Mouse (Mus musculus) midbrain, embryonic 16.5 days (tissue): Measurements from ENCODE around the gene E130116L18Rik. TPM values are rescaled to one million over a fixed set of nuclear protein-coding genes. Genes with fewer than 3 reads are reported as not detected.

ENCODE experiments used
- ATAC-seq: fragments of 200-750 bp; cut with Nextera tagmentation; 2 replicates; pipeline ENCODE4 v1.8.0; 2017; ENCODE audit warnings: moderate TSS enrichment
- H3K27ac ChIP-seq: fragments of 300-500 bp; sonication (generic); 2 replicates; pipeline ENCODE4 v1.5.1; 2014; ENCODE audit warnings: mild to moderate bottlenecking, low read length, mixed read lengths
- H3K27me3 ChIP-seq: fragments of 300-500 bp; sonication (generic); 2 replicates; pipeline ENCODE4 v1.6.1; 2014; ENCODE audit warnings: low read depth, low read length, mixed read lengths; ENCODE audit not compliant: control insufficient read depth, insufficient read depth
- H3K36me3 ChIP-seq: fragments of 300-500 bp; sonication (generic); 2 replicates; pipeline ENCODE4 v1.6.1; 2014; ENCODE audit warnings: mild to moderate bottlenecking, low read length, moderate library complexity, mixed read lengths; ENCODE audit not compliant: control insufficient read depth, insufficient read depth
- H3K4me1 ChIP-seq: fragments of 300-500 bp; sonication (generic); 2 replicates; pipeline ENCODE4 v1.6.1; 2014; ENCODE audit warnings: mild to moderate bottlenecking, low read length, mixed read lengths; ENCODE audit not compliant: control insufficient read depth, insufficient read depth
- H3K4me2 ChIP-seq: fragments of 300-500 bp; sonication (generic); 2 replicates; pipeline ENCODE4 v1.6.1; 2014; ENCODE audit warnings: mild to moderate bottlenecking, low read length, mixed read lengths
- H3K4me3 ChIP-seq: fragments of 300-500 bp; sonication (generic); 2 replicates; pipeline ENCODE4 v1.5.1; 2014; ENCODE audit warnings: low read depth, mild to moderate bottlenecking, low read length, moderate library complexity, mixed read lengths
- H3K9ac ChIP-seq: fragments of 300-500 bp; sonication (generic); 2 replicates; pipeline ENCODE4 v1.6.1; 2014; ENCODE audit warnings: low read depth, low read length, mixed read lengths
- H3K9me3 ChIP-seq: fragments of 300-500 bp; sonication (generic); replicated peaks from 2 replicates; pipeline ENCODE4 v1.6.1; 2014; ENCODE audit warnings: mild to moderate bottlenecking, low read length, mixed read lengths; ENCODE audit not compliant: control insufficient read depth, poor library complexity, severe bottlenecking
- WGBS: fragments of 180-500 bp; shearing (Covaris S2); extraction: QIAGEN DNeasy Blood & Tissue Kit; methylation state at CpG from one replicate; pipeline ENCODE4 v1.1.7; 2014; 5-methylcytosine and 5-hydroxymethylcytosine counted together
- polyA plus RNA-seq: library from polyadenylated mRNA; unstranded; fragments of >200 nt; fragmentation: Nextera tagmentation; extraction: Ambion mirVana; gene quantifications from 2 replicates; pipeline ENCODE4 v1.2.1, GENCODE M21; 2015

E130116L18Rik gene
- not detected in 2 replicates for polyA plus RNA-seq

- peaks cover 9% of the 10 kb centered on the region for H3K4me1 ChIP-seq
- peak within 1 kb of the TSS; percentile 77 for H3K4me3 ChIP-seq
- peak within 1 kb of the TSS; percentile 77 for H3K4me2 ChIP-seq
- H3K27me3 ChIP-seq = no peaks in the 10 kb centered on the region
- H3K27ac ChIP-seq = peak within 1 kb of the TSS; percentile 94
- H3K36me3 ChIP-seq = peaks cover 4% of the 10 kb centered on the region; the same call in 1 of the 2 replicates
- no peaks in the 10 kb centered on the region for H3K9me3 ChIP-seq
- peak; percentile 97 for ATAC-seq
- peak within 1 kb of the TSS; percentile 89 for H3K9ac ChIP-seq
- 3% methylated on average over 64 of the region's 72 CpGs for WGBS
Measured at GRCm38 (mm10) chr5:25222752-25223702, at the start of gene E130116L18Rik. TSS of gene E130116L18Rik (minus strand) at chr5:25223153.

- Histone ChIP-seq H3K4me1 (no peaks in the 10 kb centered on the region), H3K4me3 (no peak overlapping the region), H3K9ac (no peak overlapping the region), H3K36me3 (peaks cover 33% of the 10 kb centered on the region), H3K27me3 (no peaks in the 10 kb centered on the region), H3K9me3 (no peaks in the 10 kb centered on the region), H3K27ac (no peak overlapping the region), H3K4me2 (no peak overlapping the region)
- WGBS = 87% methylated on average over 4 of the region's 4 CpGs
- ATAC-seq = no peak
Measured at GRCm38 (mm10) chr5:25268258-25268888, 45.4 kb upstream of the E130116L18Rik start.

GRCm38 (mm10) chr5:25262266-25262665, 39.3 kb upstream of the E130116L18Rik start:
- Histone ChIP-seq H3K9me3 (no peaks in the 10 kb centered on the region), H3K27me3 (no peaks in the 10 kb centered on the region), H3K4me3 (no peak overlapping the region), H3K4me2 (no peak overlapping the region), H3K27ac (no peak overlapping the region), H3K36me3 (peaks cover 23% of the 10 kb centered on the region), H3K4me1 (no peaks in the 10 kb centered on the region), H3K9ac (no peak overlapping the region)
- ATAC-seq = no peak
- WGBS = 87% methylated on average over 7 of the region's 7 CpGs

- Histone ChIP-seq H3K9me3 (no peaks in the 10 kb centered on the region), H3K4me3 (no peak overlapping the region), H3K4me2 (no peak overlapping the region), H3K27ac (no peak overlapping the region), H3K36me3 (peaks cover 21% of the 10 kb centered on the region), H3K9ac (no peak overlapping the region), H3K27me3 (no peaks in the 10 kb centered on the region), H3K4me1 (no peaks in the 10 kb centered on the region)
- 85% methylated on average over 6 of the region's 6 CpGs for WGBS
- no peak for ATAC-seq
Measured at GRCm38 (mm10) chr5:25261452-25261851, 38.5 kb upstream of the E130116L18Rik start.

GRCm38 (mm10) chr5:25256686-25257085, 33.7 kb upstream of the E130116L18Rik start:
- Histone ChIP-seq H3K36me3 (peaks cover 33% of the 10 kb centered on the region), H3K9me3 (no peaks in the 10 kb centered on the region), H3K9ac (no peak overlapping the region), H3K4me2 (no peak overlapping the region), H3K27me3 (no peaks in the 10 kb centered on the region), H3K4me1 (no peaks in the 10 kb centered on the region), H3K27ac (no peak overlapping the region), H3K4me3 (no peak overlapping the region)
- 70% methylated on average over 2 of the region's 2 CpGs for WGBS
- no peak for ATAC-seq

- Histone ChIP-seq H3K4me2 (no peak overlapping the region), H3K4me3 (no peak overlapping the region), H3K36me3 (peaks cover 42% of the 10 kb centered on the region), H3K27me3 (no peaks in the 10 kb centered on the region), H3K4me1 (no peaks in the 10 kb centered on the region), H3K9me3 (no peaks in the 10 kb centered on the region), H3K27ac (no peak overlapping the region), H3K9ac (no peak overlapping the region)
- no peak for ATAC-seq
- 93% methylated on average over 4 of the region's 4 CpGs for WGBS
Measured at GRCm38 (mm10) chr5:25254491-25254890, 31.5 kb upstream of the E130116L18Rik start.

- H3K9ac ChIP-seq = no peak overlapping the region
- H3K27ac ChIP-seq = no peak overlapping the region
- H3K4me2 ChIP-seq = no peak overlapping the region
- no peak for ATAC-seq
- H3K36me3 ChIP-seq = peaks cover 41% of the 10 kb centered on the region
- no peaks in the 10 kb centered on the region for H3K27me3 ChIP-seq
- no peaks in the 10 kb centered on the region for H3K9me3 ChIP-seq
- H3K4me3 ChIP-seq = no peak overlapping the region
- H3K4me1 ChIP-seq = no peaks in the 10 kb centered on the region
- WGBS = 94% methylated on average over 8 of the region's 8 CpGs
Measured at GRCm38 (mm10) chr5:25252825-25253544, 30.0 kb upstream of the E130116L18Rik start.

GRCm38 (mm10) chr5:25252423-25252822, 29.5 kb upstream of the E130116L18Rik start:
- no peak for ATAC-seq
- 85% methylated on average over 2 of the region's 2 CpGs for WGBS
- no peaks in the 10 kb centered on the region for H3K27me3 ChIP-seq
- H3K4me1 ChIP-seq = no peaks in the 10 kb centered on the region
- H3K4me2 ChIP-seq = no peak overlapping the region
- H3K9ac ChIP-seq = no peak overlapping the region
- H3K4me3 ChIP-seq = no peak overlapping the region
- no peaks in the 10 kb centered on the region for H3K9me3 ChIP-seq
- no peak overlapping the region for H3K27ac ChIP-seq
- H3K36me3 ChIP-seq = peaks cover 41% of the 10 kb centered on the region
